Mouse (Mus musculus): ENCODE results near the gene BC061237.
"Not testable (repeated sequence)": the region's sequence is repeated elsewhere in the genome, so short reads cannot be mapped to it uniquely, and the experiment has no call there.

BC061237 gene

GRCm38 (mm10) chr14:44492163-44492562, at the start of gene BC061237:
Gene BC061237, plus strand, starts transcription at chr14:44492463.
- DNase-seq (ENCODE audit: low spot score): not testable (repeated sequence)

DNA sequence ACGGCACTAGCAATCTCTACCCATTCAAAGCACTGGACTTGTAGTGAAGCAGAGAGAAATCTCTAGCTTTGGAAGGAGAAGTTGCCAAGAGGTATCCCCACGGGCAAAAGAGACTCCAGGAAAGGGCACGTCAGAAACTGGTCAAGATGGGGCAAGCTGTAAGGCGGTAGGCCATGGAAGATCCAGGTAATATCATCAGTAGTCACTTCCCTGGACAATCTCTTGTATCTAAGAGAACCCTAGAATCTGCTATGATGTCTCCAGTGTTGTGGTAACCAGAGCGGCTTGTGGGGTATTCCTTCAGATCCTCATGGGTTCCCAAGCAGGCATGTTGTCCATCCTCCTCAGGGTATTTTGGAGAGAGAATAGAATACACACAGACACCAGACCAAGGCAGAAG, 25.7 kb downstream of the BC061237 start, which contains the start of gene Gm17093:
Gm17093 (plus strand) TSS at position 301 of the 400 bp plus-strand sequence.
- DNase-seq (ENCODE audit: low spot score): not testable (repeated sequence)

- not testable (repeated sequence) for DNase-seq (ENCODE audit: low spot score)
Observed at GRCm38 (mm10) chr14:44547961-44548360, 55.7 kb downstream of the BC061237 start.
